Mouse (Mus musculus): Measurements from ENCODE around the gene Psmd13. TPM values are rescaled to one million over a fixed set of nuclear protein-coding genes. Genes with fewer than 3 reads are reported as not detected.

The Psmd13 gene
- polyA plus RNA-seq, 1 experiment from 2014 or later, result 112 TPM

DNA sequence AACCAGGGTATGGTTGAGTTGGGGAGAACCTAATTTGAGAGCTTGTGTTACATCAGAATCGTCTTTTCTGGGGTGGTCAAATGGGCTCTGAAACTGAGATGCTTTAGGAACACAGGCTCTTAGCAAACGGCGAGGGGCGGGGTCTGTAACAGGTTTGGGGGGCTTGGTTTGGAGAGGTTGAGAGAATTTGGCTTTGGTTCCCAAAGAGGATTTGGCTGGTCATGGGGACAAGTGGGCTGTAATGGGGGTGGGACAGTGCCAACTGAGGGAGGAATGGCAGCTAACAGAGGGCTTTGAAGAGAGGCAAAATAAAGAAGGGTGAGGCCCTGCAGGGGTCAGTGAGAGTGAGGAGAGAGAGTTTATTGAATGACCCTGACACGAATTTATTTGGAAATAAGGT is 42.2 kb upstream of the Psmd13 start:
- no peak for ATAC-seq
- no peak overlapping the region for H3K4me2 ChIP-seq (ENCODE audit: low read depth, low read length)
- no peak for TF ChIP-seq CTCF (IDR thresholded peaks at IDR 0.05; ENCODE audit: low read depth)
- no peak for TF ChIP-seq EP300 (IDR thresholded peaks at IDR 0.05; ENCODE audit: low read depth)
- H3K27me3 ChIP-seq (ENCODE audit: insufficient read depth, low read length), result peaks cover 5% of the 10 kb centered on the region; the same call in 1 of the 2 replicates
- no peaks in the 10 kb centered on the region for H3K36me3 ChIP-seq (replicated peaks; ENCODE audit: insufficient read depth, low read length)
- H3K27ac ChIP-seq (ENCODE audit: low read depth), result no peak overlapping the region
- WGBS (ENCODE audit: insufficient replicate concordance), result 69% methylated on average over 5 of the region's 5 CpGs
- H3K4me1 ChIP-seq (ENCODE audit: insufficient read depth), result no peaks in the 10 kb centered on the region
- no peak for DNase-seq
- no peak overlapping the region for H3K9ac ChIP-seq (replicated peaks)
- H3K4me3 ChIP-seq (ENCODE audit: low read depth, low read length), result no peak overlapping the region
- H3K9me3 ChIP-seq (ENCODE audit: low read length), result no peaks in the 10 kb centered on the region

DNA sequence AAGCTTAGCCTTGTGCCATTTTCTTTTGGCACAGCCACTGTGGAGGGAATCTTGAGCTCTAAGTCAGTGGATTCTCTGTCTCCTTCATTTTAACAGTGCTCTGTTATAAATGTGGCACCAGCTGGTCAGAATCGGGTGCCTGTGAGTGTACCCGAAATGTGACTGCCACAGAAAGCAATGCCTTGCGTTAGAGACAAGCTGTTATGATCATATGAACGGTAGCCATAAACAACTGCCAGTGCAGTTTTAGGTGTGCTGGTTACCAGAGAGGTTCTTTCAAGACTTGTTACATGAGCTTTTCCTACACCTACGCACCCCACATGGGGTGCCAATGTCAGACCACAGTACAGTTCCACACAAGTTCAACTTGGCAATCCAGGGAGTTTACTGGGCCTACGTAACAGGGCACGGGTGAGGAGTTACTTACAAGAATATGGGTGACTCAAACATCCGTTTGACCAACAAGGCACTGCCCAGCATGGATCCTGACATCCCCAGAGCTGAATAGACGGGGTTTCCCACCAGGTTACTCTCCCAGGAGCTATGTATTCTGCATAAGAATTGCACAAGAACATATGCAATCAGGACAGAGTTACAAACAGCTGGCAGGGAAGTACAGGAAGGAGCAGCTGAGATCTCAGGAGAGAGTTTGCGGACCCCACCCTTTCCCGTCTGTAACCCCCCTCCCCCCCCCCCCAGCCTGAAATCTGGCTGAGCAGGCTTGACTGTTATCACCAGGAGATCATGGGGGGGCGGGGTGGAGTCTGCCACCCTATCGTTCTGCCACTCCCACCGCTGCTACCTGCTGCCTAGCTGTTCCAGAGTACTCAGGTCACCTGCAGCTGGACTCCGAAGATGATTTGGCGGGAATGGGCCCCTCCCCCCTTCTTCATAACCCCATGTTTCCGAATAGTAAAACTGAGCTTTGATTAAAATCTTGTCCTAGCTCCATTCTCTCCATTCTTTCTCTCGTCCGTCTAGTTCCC is 40.7 kb upstream of the Psmd13 start:
- peak; percentile 24 for ATAC-seq
- no peak overlapping the region for H3K4me2 ChIP-seq (ENCODE audit: low read depth, low read length)

DNA sequence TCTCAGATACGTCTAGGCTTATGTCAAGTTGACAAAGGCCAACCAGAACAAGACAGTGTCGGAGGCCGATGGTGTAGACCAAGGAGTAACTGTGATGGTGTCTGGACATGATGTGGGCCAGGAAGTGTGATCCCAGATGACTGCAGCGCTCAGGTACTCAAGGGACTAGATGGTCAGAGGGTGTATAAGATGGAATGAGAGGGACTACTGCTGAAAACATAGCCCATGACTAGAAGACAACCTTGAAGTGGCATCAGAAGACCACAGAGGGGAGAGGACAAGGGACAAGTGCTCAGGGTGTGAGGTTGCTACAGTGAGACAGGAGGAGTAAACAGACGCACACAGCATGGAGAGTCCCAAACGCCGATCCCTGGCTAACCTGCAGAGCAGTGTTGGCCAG is 38.0 kb upstream of the Psmd13 start:
- no peaks in the 10 kb centered on the region for H3K36me3 ChIP-seq (replicated peaks; ENCODE audit: insufficient read depth, low read length)
- H3K9me3 ChIP-seq (ENCODE audit: low read length), result no peaks in the 10 kb centered on the region
- no peak overlapping the region for H3K4me2 ChIP-seq (ENCODE audit: low read depth, low read length)
- DNase-seq (no peak), ATAC-seq (no peak)
- no peak overlapping the region for H3K4me3 ChIP-seq (ENCODE audit: low read depth, low read length)
- peaks cover 5% of the 10 kb centered on the region; the same call in 1 of the 2 replicates for H3K27me3 ChIP-seq (ENCODE audit: insufficient read depth, low read length)
- H3K4me1 ChIP-seq (ENCODE audit: insufficient read depth), result 0 out of 2 replicates have a peak, but pooled peaks cover 4% of the 10 kb centered on the region
- no peak overlapping the region for H3K27ac ChIP-seq (ENCODE audit: low read depth)
- no peak overlapping the region for H3K9ac ChIP-seq (replicated peaks)
- TF ChIP-seq EP300 (IDR thresholded peaks at IDR 0.05; ENCODE audit: low read depth) (no peak), CTCF (IDR thresholded peaks at IDR 0.05; ENCODE audit: low read depth) (no peak)
- WGBS (ENCODE audit: insufficient replicate concordance), result 69% methylated on average over 7 of the region's 7 CpGs

More for the DNA sequence above, 40.7 kb upstream of the Psmd13 start:
- 40% methylated on average over 17 of the region's 19 CpGs for WGBS (ENCODE audit: insufficient replicate concordance)
- DNase-seq, result peak; percentile 27
- no peak overlapping the region for H3K27ac ChIP-seq (ENCODE audit: low read depth)
- TF ChIP-seq EP300 (IDR thresholded peaks at IDR 0.05; ENCODE audit: low read depth) (no peak), CTCF (IDR thresholded peaks at IDR 0.05; ENCODE audit: low read depth) (no peak)
- H3K4me3 ChIP-seq (ENCODE audit: low read depth, low read length), result no peak overlapping the region
- peaks cover 5% of the 10 kb centered on the region; the same call in 1 of the 2 replicates for H3K27me3 ChIP-seq (ENCODE audit: insufficient read depth, low read length)
- H3K4me1 ChIP-seq (ENCODE audit: insufficient read depth), result no peaks in the 10 kb centered on the region
- H3K36me3 ChIP-seq (replicated peaks; ENCODE audit: insufficient read depth, low read length), result no peaks in the 10 kb centered on the region
- no peaks in the 10 kb centered on the region for H3K9me3 ChIP-seq (ENCODE audit: low read length)
- no peak overlapping the region for H3K9ac ChIP-seq (replicated peaks)

DNA sequence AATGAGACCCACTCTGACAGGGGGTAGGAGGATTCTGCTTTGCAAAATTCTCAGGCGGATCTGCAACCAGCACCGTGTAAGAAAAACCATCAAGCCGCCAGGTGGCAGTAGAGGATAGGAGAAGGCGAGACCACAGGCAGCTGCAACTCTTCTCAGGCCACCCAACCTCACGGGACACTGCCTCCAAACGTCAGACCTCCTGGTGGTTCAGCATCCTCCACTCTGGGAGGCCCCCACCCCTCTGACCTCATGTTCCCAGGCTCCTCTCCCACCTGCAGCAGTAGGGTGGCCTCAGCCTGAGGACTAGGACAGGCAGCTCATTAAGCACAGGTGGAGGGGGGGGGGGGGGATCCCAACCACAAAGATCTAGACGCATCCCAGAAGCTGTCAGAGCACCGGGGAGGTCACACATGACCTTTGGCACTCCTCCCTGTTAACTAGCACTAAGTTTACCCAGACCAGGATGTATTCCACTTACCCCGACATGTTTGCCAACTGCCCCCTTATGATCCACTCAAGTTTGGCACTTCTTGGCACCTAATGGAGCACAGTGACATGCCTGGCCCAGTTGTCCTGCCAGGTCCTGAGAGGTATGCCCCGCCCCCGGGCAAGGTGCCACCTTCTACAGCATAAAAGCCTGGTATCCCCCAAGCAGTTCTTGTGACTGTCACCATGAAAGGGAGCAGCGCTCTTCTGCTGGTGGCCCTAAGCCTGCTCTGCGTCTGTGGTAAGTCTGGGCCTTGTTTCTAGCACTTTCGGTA is 36.7 kb upstream of the Psmd13 start, which contains the start of gene Scgb1c1:
Gene Scgb1c1 (plus strand): TSS at position 643 of the 761 bp plus-strand sequence.
- Histone ChIP-seq H3K36me3 (replicated peaks; ENCODE audit: insufficient read depth, low read length) (no peaks in the 10 kb centered on the region), H3K4me3 (ENCODE audit: low read depth, low read length) (no peak within 1 kb of the TSS), H3K9ac (replicated peaks) (no peak within 1 kb of the TSS), H3K4me1 (ENCODE audit: insufficient read depth) (0 out of 2 replicates have a peak, but pooled peaks cover 4% of the 10 kb centered on the region), H3K4me2 (ENCODE audit: low read depth, low read length) (no peak within 1 kb of the TSS), H3K27ac (ENCODE audit: low read depth) (no peak within 1 kb of the TSS), H3K27me3 (ENCODE audit: insufficient read depth, low read length) (peaks cover 5% of the 10 kb centered on the region; the same call in 1 of the 2 replicates), H3K9me3 (ENCODE audit: low read length) (no peaks in the 10 kb centered on the region)
- peak; percentile 80 for ATAC-seq
- 33% methylated on average over 14 of the region's 14 CpGs for WGBS (ENCODE audit: insufficient replicate concordance)
- TF ChIP-seq CTCF (IDR thresholded peaks at IDR 0.05; ENCODE audit: low read depth) (peak; percentile 96), EP300 (IDR thresholded peaks at IDR 0.05; ENCODE audit: low read depth) (no peak)
- peak; percentile 95 for DNase-seq

DNA sequence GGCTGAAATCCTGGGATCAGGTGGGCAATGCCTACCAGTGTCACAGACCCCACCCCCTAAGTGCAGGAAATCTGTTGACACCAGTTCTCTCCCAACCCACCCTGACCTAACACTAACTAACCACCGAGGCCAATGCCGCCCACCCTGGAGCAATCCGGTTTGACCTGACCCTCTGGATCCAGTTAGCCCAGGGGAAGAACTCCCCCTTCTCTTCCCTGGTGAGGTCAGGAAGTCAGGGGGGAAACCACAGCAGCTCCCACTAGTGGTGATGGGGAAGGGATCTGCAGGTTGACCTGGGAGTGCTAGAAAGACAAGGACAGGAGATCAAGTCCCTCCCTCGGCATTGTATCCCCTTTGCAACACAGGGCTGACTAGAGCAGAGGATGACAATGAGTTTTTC is 36.1 kb upstream of the Psmd13 start:
- Histone ChIP-seq H3K4me2 (ENCODE audit: low read depth, low read length) (no peak overlapping the region), H3K9me3 (ENCODE audit: low read length) (no peaks in the 10 kb centered on the region), H3K4me1 (ENCODE audit: insufficient read depth) (0 out of 2 replicates have a peak, but pooled peaks cover 4% of the 10 kb centered on the region), H3K36me3 (replicated peaks; ENCODE audit: insufficient read depth, low read length) (no peaks in the 10 kb centered on the region), H3K4me3 (ENCODE audit: low read depth, low read length) (no peak overlapping the region), H3K9ac (replicated peaks) (no peak overlapping the region), H3K27ac (ENCODE audit: low read depth) (no peak overlapping the region), H3K27me3 (ENCODE audit: insufficient read depth, low read length) (peaks cover 3% of the 10 kb centered on the region; the same call in 1 of the 2 replicates)
- no peak for ATAC-seq
- WGBS (ENCODE audit: insufficient replicate concordance), result 70% methylated on average over 4 of the region's 4 CpGs
- no peak; the same call in 1 of the 2 replicates for TF ChIP-seq CTCF (IDR thresholded peaks at IDR 0.05; ENCODE audit: low read depth)
- TF ChIP-seq EP300 (IDR thresholded peaks at IDR 0.05; ENCODE audit: low read depth), result no peak
- no peak for DNase-seq

Measured in liver, postnatal 0 days (tissue).